Mouse (Mus musculus) mouse embryonic stem cell (cell line): ENCODE data around the gene Cdh15.

Source experiments
- in situ Hi-C, 2 experiments: fragments of 300-500 bp; cut with MboI; formaldehyde crosslinking; loops; 1 replicate in 1 of 2; 3 replicates in 1 of 2; pipeline ENCODE4 v1.14.3; 2019 to 2020; ENCODE audit warnings: low sequenced_read_pairs in 2 of 2, low pct_unique_long_range_greater_than_20kb in 1 of 2, mixed read lengths in 1 of 2; ENCODE audit not compliant: unreplicated experiment in 1 of 2

Cdh15 gene

GRCm38 (mm10) chr8:122847829-122848561 is at the start of gene Cdh15:
Gene Cdh15, plus strand, starts transcription at chr8:122847966.
- in situ Hi-C loops = no loop called here

GRCm38 (mm10) chr8:122803906-122804761 is 43.6 kb upstream of the Cdh15 start:
- in situ Hi-C loops = no loop called here

DNA sequence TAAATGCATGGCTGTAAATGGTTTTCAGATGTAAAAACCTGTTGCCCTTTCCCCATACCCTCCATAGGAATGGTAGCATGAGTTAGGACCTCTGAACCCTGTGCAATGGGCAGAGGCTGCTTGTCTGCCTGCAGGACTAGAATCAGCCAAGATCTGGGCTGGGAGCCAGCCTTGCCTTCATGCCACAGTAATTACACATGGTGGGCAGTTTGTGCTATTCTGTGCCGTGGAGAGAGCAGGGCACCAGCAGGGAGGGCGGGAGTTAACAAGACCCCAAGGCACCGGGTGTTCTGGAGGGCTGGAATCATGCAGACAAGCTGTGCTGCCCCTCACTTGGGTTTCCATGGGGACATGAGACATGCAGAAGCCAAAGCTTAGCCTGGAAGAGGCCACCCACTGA is 42.4 kb upstream of the Cdh15 start:
- in situ Hi-C loops = no loop called here

- in situ Hi-C loops = no loop called here
Measured at GRCm38 (mm10) chr8:122806956-122807538, 40.7 kb upstream of the Cdh15 start.

DNA sequence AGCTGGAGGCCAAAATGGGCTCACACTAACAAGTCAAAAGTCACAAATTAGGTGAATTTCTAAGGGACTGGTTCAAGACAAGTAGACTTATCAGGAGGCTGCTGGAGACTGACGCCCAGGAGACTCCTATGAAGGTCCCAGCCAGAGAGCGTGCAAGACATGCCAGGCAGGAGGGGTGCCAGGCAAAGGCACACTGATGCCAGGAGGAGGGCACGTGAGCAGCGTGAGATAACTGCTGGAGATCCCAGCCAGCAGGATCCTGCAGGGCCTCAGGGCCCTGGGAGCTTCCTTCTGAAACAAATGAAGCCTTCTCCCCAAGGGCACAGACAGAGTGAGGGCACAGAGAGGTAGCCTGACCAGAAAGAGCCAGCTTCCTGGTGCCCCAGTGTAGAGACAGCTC is 39.9 kb upstream of the Cdh15 start:
- in situ Hi-C loops = no loop called here

DNA sequence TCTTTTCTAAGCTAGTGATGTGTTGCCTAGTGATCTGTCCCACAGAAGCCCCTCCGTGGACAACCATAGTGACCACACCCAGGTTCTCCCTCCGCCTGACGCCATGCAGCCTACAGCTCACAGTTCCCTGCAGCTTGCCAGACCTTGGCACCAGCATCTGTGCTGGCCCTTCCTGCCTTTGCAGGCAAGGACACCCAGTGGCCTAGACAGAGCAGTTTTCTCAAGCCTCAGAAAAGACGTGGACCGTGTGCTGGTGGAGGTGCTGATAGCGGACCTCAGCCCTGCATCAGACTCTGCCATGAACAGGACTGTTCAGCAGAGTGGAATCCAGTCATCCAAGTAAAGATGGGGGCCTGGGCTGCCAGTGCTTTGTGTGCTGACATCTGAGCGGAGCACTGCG is 37.4 kb upstream of the Cdh15 start:
- in situ Hi-C loops = no loop called here

DNA sequence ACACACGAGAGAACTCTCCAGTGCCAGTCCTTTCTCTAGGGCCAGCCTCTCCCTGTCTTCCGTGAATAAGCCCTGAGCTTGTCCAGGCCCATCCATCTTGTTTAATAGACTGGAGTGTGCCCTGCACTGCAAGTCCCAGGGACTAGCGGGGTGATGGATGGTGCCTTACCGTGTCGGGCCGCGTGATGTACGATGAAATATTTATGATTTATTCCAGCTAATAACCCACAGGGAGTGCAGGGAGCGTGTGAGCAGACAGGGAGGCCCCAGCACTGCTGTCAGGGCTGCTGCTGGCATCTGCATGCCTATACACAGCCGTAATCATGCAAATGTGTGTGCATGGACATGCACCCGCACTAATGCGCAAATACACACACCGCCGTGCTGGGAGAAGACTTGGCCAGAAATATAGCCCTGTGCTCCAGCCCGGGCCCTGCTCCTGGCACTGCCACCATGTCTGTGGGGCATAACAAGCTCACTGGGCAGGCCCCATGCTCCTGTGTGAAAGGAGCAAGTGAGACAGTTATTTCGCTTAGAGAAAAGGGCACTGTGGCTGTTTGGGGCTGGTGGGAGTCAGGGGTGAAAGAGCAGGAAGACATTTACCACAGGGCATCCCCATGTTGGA is 35.8 kb upstream of the Cdh15 start:
- in situ Hi-C loops = no loop called here

DNA sequence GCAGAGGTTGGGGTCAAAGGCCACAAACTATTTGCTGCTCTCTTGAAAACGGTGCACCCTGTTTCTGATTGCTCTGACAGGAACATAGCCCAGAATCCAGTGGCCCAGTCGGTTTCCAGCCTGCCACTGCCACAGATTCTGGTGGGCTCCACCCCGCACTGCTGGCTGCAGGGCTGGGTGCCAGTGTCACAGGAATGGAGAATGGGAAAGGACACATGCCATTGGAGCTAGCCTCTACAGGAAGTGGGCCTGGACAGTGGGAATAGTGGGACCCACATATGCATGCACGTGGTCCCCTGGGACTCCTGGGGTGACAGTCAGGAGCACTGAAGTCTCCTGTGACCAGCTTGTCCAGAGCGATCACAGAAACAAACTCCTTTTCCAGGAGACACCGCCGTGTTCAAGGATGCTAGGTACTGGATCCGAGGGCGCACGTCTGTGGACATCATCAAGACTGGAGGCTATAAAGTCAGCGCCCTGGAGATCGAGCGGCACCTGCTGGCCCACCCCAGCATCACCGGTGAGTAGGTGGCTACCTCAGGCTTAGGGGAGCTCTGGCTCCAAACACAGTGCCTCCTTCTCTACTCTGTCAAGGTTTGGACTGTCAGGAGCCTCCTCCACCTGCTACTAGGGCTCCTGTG is 35.0 kb upstream of the Cdh15 start:
- in situ Hi-C loops = no loop called here

GRCm38 (mm10) chr8:122814608-122815007 is 33.2 kb upstream of the Cdh15 start:
- in situ Hi-C loops = no loop called here

DNA sequence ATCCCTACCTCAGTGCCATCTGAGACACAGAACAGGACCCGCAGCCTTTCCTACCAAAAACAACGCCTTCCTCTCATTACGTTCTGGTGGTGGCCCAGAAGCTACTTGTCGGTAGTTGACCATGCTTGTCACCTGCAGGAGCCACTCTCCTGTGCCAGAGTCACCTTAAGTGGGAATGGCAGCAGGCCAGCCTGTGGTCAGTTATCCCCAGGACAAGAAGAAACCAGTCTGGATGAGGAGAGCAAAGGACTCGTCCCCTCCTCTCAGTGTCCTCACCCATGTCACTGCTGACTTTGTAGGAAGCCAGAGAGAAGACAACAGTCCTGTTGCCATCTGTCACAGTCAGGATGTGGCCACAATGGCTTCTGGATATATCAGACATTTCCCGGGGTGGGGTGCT is 30.8 kb upstream of the Cdh15 start:
- in situ Hi-C loops = no loop called here

DNA sequence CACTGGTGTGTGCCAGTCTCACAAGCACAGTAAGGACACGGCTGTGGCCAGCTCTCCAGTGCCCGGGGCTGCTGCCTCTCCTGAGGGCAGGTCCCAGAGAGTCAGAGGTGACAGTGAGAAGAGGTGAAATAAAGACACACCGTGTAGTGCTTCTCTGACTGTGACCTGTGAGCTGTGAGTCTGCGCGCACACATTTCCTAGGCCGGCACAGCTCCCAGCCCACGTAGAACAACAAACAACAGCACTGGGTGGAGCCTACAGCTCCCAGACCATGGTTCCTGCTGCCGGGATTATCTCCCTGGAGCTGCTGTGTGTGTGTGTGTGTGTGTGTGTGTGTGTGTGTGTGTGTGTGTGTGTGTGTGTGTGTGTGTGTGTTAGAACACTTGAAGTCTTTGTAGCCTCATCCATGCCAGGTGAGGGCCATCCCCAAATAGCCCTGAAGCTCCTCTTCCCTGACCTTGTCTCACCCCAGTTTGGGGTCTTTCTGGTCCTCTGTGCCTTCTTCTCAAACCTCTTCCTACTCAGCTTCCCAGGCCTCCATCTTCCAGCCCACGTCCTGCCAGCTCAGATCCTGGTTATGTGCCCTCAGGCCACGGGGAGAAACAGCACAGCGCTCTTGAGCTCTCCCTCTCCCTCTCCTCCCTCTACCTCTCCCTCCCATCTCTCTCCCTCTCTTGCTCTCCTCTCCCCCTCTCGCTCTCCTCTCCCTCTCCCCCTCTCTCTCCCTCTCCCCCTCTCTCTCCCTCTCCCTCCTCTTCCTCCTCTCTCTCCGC is 29.9 kb upstream of the Cdh15 start:
- in situ Hi-C loops = no loop called here

DNA sequence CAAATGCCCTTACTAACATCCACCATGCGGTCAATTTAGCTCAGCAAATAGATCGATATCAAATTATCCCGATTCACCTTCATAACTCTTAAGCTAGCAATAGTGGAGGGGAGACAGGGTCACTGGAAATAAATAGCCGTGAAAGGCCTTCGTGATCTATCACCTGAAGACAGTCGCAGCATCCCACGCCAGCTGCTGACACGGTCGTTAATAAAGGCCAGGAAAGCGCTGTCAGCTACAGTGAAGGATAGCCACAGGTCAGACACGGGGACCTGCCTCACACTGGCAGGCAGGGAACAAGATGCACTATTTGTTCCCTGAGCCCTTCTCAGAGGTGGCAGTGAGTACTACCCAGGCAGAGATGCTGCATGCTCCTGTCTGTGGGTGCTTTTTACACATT is 28.0 kb upstream of the Cdh15 start:
- in situ Hi-C loops = no loop called here

- in situ Hi-C loops = no loop called here
Measured at GRCm38 (mm10) chr8:122824571-122824970, 23.2 kb upstream of the Cdh15 start.

- in situ Hi-C loops = loop anchor here in 1 of 2 experiments (5.0 kb wide), 1 partner anchor 208 kb away; no protein-coding TSS in a partner anchor
Measured at GRCm38 (mm10) chr8:122824986-122825385, 22.8 kb upstream of the Cdh15 start.

- in situ Hi-C loops = loop anchor here in 1 of 2 experiments (5.0 kb wide), 1 partner anchor 208 kb away; no protein-coding TSS in a partner anchor
Measured at GRCm38 (mm10) chr8:122825408-122825807, 22.4 kb upstream of the Cdh15 start.

DNA sequence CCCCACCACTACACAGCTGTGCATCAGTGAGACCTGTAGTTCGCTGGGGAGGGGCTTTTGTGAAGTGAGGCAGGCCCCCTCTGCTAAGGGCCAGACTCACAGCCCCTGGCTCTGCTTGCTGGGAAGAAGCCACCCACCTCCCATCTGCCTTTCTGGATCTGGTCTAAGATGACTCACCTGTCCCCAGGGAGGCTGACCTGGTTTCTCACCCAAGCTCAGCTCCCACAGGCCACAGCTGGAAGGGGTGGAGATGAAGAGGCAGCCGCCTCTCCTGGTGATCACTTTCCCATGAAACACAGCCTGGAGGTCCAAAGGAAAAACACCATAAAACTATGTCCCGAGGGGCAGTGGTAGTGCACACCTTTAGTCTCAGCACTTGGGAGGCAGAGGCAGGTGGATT is 18.4 kb upstream of the Cdh15 start:
- in situ Hi-C loops = loop anchor here in 1 of 2 experiments (5.0 kb wide), 1 partner anchor 212 kb away; no protein-coding TSS in a partner anchor

- in situ Hi-C loops = loop anchor here in 1 of 2 experiments (10.0 kb wide), 1 partner anchor 364 kb away; no protein-coding TSS in a partner anchor
Measured at GRCm38 (mm10) chr8:122830349-122831061, 17.3 kb upstream of the Cdh15 start.
